Mouse (Mus musculus) liver, postnatal 0 days (tissue): ENCODE data around the gene Nsun7.

Experiments
- CTCF ChIP-seq: sonication (generic); IDR thresholded peaks from 2 replicates; pipeline ENCODE4 v1.5.1; 2016; ENCODE audit warnings: antibody characterized with exemption, low read depth
- EP300 ChIP-seq: IDR thresholded peaks from 2 replicates; pipeline ENCODE4 v1.6.1; 2016; ENCODE audit warnings: antibody characterized with exemption, low read depth, mild to moderate bottlenecking

DNA sequence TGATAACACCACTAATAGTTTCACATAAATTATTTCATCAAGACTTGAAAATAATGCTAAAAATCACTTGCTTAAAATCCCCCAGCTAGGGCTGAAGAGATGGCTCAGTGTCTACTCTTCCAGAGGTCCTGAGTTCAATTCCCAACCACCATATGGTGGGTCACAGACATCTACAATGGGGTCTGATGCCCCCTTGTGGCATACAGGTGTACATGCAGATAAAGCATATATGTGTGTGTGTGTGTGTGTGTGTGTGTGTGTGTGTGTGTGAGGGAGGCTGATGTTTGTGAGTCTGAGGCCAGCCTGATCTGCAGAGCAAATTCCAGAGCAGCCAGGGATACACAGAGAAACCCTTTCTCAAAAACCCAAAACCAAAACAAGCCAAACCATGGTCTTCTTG, 17.8 kb upstream of the Nsun7 start:
- TF ChIP-seq CTCF (peak; percentile 82), EP300 (no peak)
